Mouse (Mus musculus): ENCODE results near the gene Wdr27. TPM values are rescaled to one million over a fixed set of nuclear protein-coding genes. Genes with fewer than 3 reads are reported as not detected.

Gene Wdr27
- polyA plus RNA-seq, 1 experiment from 2014 or later, result 6.2 TPM

GRCm38 (mm10) chr17:14824938-14825337, 118.0 kb downstream of the Wdr27 start:
- no peaks in the 10 kb centered on the region for H3K27me3 ChIP-seq (ENCODE audit: control insufficient read depth, insufficient read depth, low read length)
- 66% methylated on average over 5 of the region's 5 CpGs for WGBS
- no peak overlapping the region for H3K27ac ChIP-seq (ENCODE audit: low read length)
- no peaks in the 10 kb centered on the region for H3K9me3 ChIP-seq (ENCODE audit: control insufficient read depth, low read depth, low read length)
- no peak for ATAC-seq (ENCODE audit: insufficient number of reproducible peaks, insufficient read depth, low FRiP score, low read depth)
- H3K4me3 ChIP-seq (ENCODE audit: low read depth, low read length), result no peak overlapping the region
- no peaks in the 10 kb centered on the region for H3K36me3 ChIP-seq (ENCODE audit: control insufficient read depth, insufficient read depth, low read length)
- H3K4me2 ChIP-seq (replicated peaks; ENCODE audit: low read depth, low read length), result no peak overlapping the region
- no peaks in the 10 kb centered on the region for H3K4me1 ChIP-seq (ENCODE audit: control insufficient read depth, insufficient read depth, low read length)
- H3K9ac ChIP-seq (replicated peaks; ENCODE audit: low read depth, low read length), result no peak overlapping the region

- H3K4me3 ChIP-seq (ENCODE audit: low read depth, low read length), result no peak overlapping the region
- H3K4me1 ChIP-seq (ENCODE audit: control insufficient read depth, insufficient read depth, low read length), result no peaks in the 10 kb centered on the region
- no peak overlapping the region for H3K9ac ChIP-seq (replicated peaks; ENCODE audit: low read depth, low read length)
- WGBS, result 77% methylated on average over 2 of the region's 2 CpGs
- no peaks in the 10 kb centered on the region for H3K9me3 ChIP-seq (ENCODE audit: control insufficient read depth, low read depth, low read length)
- ATAC-seq (ENCODE audit: insufficient number of reproducible peaks, insufficient read depth, low FRiP score, low read depth), result no peak
- H3K27ac ChIP-seq (ENCODE audit: low read length), result no peak overlapping the region
- H3K36me3 ChIP-seq (ENCODE audit: control insufficient read depth, insufficient read depth, low read length), result no peaks in the 10 kb centered on the region
- no peaks in the 10 kb centered on the region for H3K27me3 ChIP-seq (ENCODE audit: control insufficient read depth, insufficient read depth, low read length)
- no peak overlapping the region for H3K4me2 ChIP-seq (replicated peaks; ENCODE audit: low read depth, low read length)
Observed at GRCm38 (mm10) chr17:14817975-14818374, 125.0 kb downstream of the Wdr27 start.

- 80% methylated on average over 3 of the region's 3 CpGs for WGBS
- Histone ChIP-seq H3K9me3 (ENCODE audit: control insufficient read depth, low read depth, low read length) (no peaks in the 10 kb centered on the region), H3K27me3 (ENCODE audit: control insufficient read depth, insufficient read depth, low read length) (no peaks in the 10 kb centered on the region), H3K9ac (replicated peaks; ENCODE audit: low read depth, low read length) (no peak overlapping the region), H3K4me3 (ENCODE audit: low read depth, low read length) (no peak overlapping the region), H3K27ac (ENCODE audit: low read length) (no peak overlapping the region), H3K36me3 (ENCODE audit: control insufficient read depth, insufficient read depth, low read length) (no peaks in the 10 kb centered on the region), H3K4me1 (ENCODE audit: control insufficient read depth, insufficient read depth, low read length) (no peaks in the 10 kb centered on the region), H3K4me2 (replicated peaks; ENCODE audit: low read depth, low read length) (no peak overlapping the region)
- no peak for ATAC-seq (ENCODE audit: insufficient number of reproducible peaks, insufficient read depth, low FRiP score, low read depth)
Observed at GRCm38 (mm10) chr17:14816107-14816506, 126.9 kb downstream of the Wdr27 start.

- H3K36me3 ChIP-seq (ENCODE audit: control insufficient read depth, insufficient read depth, low read length), result no peaks in the 10 kb centered on the region
- no peak overlapping the region for H3K27ac ChIP-seq (ENCODE audit: low read length)
- no peak overlapping the region for H3K9ac ChIP-seq (replicated peaks; ENCODE audit: low read depth, low read length)
- H3K9me3 ChIP-seq (ENCODE audit: control insufficient read depth, low read depth, low read length), result no peaks in the 10 kb centered on the region
- ATAC-seq (ENCODE audit: insufficient number of reproducible peaks, insufficient read depth, low FRiP score, low read depth), result no peak
- no peaks in the 10 kb centered on the region for H3K27me3 ChIP-seq (ENCODE audit: control insufficient read depth, insufficient read depth, low read length)
- 67% methylated on average over 5 of the region's 5 CpGs for whole genome bisulfite sequencing
- no peak overlapping the region for H3K4me3 ChIP-seq (ENCODE audit: low read depth, low read length)
- no peak overlapping the region for H3K4me2 ChIP-seq (replicated peaks; ENCODE audit: low read depth, low read length)
- H3K4me1 ChIP-seq (ENCODE audit: control insufficient read depth, insufficient read depth, low read length), result no peaks in the 10 kb centered on the region
Observed at GRCm38 (mm10) chr17:14815304-14815703, 127.7 kb downstream of the Wdr27 start.

- ATAC-seq (ENCODE audit: insufficient number of reproducible peaks, insufficient read depth, low FRiP score, low read depth), result no peak
- Histone ChIP-seq H3K27me3 (ENCODE audit: control insufficient read depth, insufficient read depth, low read length) (no peaks in the 10 kb centered on the region), H3K36me3 (ENCODE audit: control insufficient read depth, insufficient read depth, low read length) (no peaks in the 10 kb centered on the region), H3K9ac (replicated peaks; ENCODE audit: low read depth, low read length) (no peak overlapping the region), H3K9me3 (ENCODE audit: control insufficient read depth, low read depth, low read length) (no peaks in the 10 kb centered on the region), H3K4me3 (ENCODE audit: low read depth, low read length) (no peak overlapping the region), H3K27ac (ENCODE audit: low read length) (no peak overlapping the region), H3K4me1 (ENCODE audit: control insufficient read depth, insufficient read depth, low read length) (no peaks in the 10 kb centered on the region), H3K4me2 (replicated peaks; ENCODE audit: low read depth, low read length) (no peak overlapping the region)
- WGBS, result 73% methylated on average over 6 of the region's 6 CpGs
Observed at GRCm38 (mm10) chr17:14812631-14813030, 130.3 kb downstream of the Wdr27 start.

GRCm38 (mm10) chr17:14812033-14812432, 130.9 kb downstream of the Wdr27 start:
- Histone ChIP-seq H3K27me3 (ENCODE audit: control insufficient read depth, insufficient read depth, low read length) (no peaks in the 10 kb centered on the region), H3K4me1 (ENCODE audit: control insufficient read depth, insufficient read depth, low read length) (no peaks in the 10 kb centered on the region), H3K9ac (replicated peaks; ENCODE audit: low read depth, low read length) (no peak overlapping the region), H3K4me3 (ENCODE audit: low read depth, low read length) (no peak overlapping the region), H3K9me3 (ENCODE audit: control insufficient read depth, low read depth, low read length) (no peaks in the 10 kb centered on the region), H3K36me3 (ENCODE audit: control insufficient read depth, insufficient read depth, low read length) (no peaks in the 10 kb centered on the region), H3K4me2 (replicated peaks; ENCODE audit: low read depth, low read length) (no peak overlapping the region), H3K27ac (ENCODE audit: low read length) (no peak overlapping the region)
- no peak for ATAC-seq (ENCODE audit: insufficient number of reproducible peaks, insufficient read depth, low FRiP score, low read depth)
- WGBS, result 78% methylated on average over 8 of the region's 8 CpGs

- ATAC-seq (ENCODE audit: insufficient number of reproducible peaks, insufficient read depth, low FRiP score, low read depth), result no peak
- 94% methylated on average over 7 of the region's 7 CpGs for WGBS
Observed at GRCm38 (mm10) chr17:14806808-14807207, 136.2 kb downstream of the Wdr27 start.

GRCm38 (mm10) chr17:14799243-14799642, 143.7 kb downstream of the Wdr27 start:
- Histone ChIP-seq H3K27me3 (ENCODE audit: control insufficient read depth, insufficient read depth, low read length) (no peaks in the 10 kb centered on the region), H3K9ac (replicated peaks; ENCODE audit: low read depth, low read length) (no peak overlapping the region), H3K4me3 (ENCODE audit: low read depth, low read length) (no peak overlapping the region), H3K27ac (ENCODE audit: low read length) (no peak overlapping the region), H3K4me2 (replicated peaks; ENCODE audit: low read depth, low read length) (no peak overlapping the region), H3K9me3 (ENCODE audit: control insufficient read depth, low read depth, low read length) (no peaks in the 10 kb centered on the region), H3K4me1 (ENCODE audit: control insufficient read depth, insufficient read depth, low read length) (no peaks in the 10 kb centered on the region), H3K36me3 (ENCODE audit: control insufficient read depth, insufficient read depth, low read length) (no peaks in the 10 kb centered on the region)
- no peak for ATAC-seq (ENCODE audit: insufficient number of reproducible peaks, insufficient read depth, low FRiP score, low read depth)
- 84% methylated on average over 4 of the region's 4 CpGs for WGBS

More at GRCm38 (mm10) chr17:14806808-14807207, 136.2 kb downstream of the Wdr27 start:
- H3K9ac ChIP-seq (replicated peaks; ENCODE audit: low read depth, low read length), result no peak overlapping the region
- no peak overlapping the region for H3K4me3 ChIP-seq (ENCODE audit: low read depth, low read length)
- H3K9me3 ChIP-seq (ENCODE audit: control insufficient read depth, low read depth, low read length), result no peaks in the 10 kb centered on the region
- H3K4me1 ChIP-seq (ENCODE audit: control insufficient read depth, insufficient read depth, low read length), result no peaks in the 10 kb centered on the region
- H3K27me3 ChIP-seq (ENCODE audit: control insufficient read depth, insufficient read depth, low read length), result no peaks in the 10 kb centered on the region
- H3K36me3 ChIP-seq (ENCODE audit: control insufficient read depth, insufficient read depth, low read length), result no peaks in the 10 kb centered on the region
- H3K27ac ChIP-seq (ENCODE audit: low read length), result no peak overlapping the region
- H3K4me2 ChIP-seq (replicated peaks; ENCODE audit: low read depth, low read length), result no peak overlapping the region

- H3K9ac ChIP-seq (replicated peaks; ENCODE audit: low read depth, low read length), result no peak overlapping the region
- H3K4me1 ChIP-seq (ENCODE audit: control insufficient read depth, insufficient read depth, low read length), result no peaks in the 10 kb centered on the region
- H3K27me3 ChIP-seq (ENCODE audit: control insufficient read depth, insufficient read depth, low read length), result no peaks in the 10 kb centered on the region
- H3K36me3 ChIP-seq (ENCODE audit: control insufficient read depth, insufficient read depth, low read length), result no peaks in the 10 kb centered on the region
- no peak overlapping the region for H3K4me2 ChIP-seq (replicated peaks; ENCODE audit: low read depth, low read length)
- H3K27ac ChIP-seq (ENCODE audit: low read length), result no peak overlapping the region
- no peak for ATAC-seq (ENCODE audit: insufficient number of reproducible peaks, insufficient read depth, low FRiP score, low read depth)
- 90% methylated on average over 4 of the region's 4 CpGs for WGBS
- H3K9me3 ChIP-seq (ENCODE audit: control insufficient read depth, low read depth, low read length), result no peaks in the 10 kb centered on the region
- H3K4me3 ChIP-seq (ENCODE audit: low read depth, low read length), result no peak overlapping the region
Observed at GRCm38 (mm10) chr17:14795074-14795473, 147.9 kb downstream of the Wdr27 start.

Data from stomach, embryonic 14.5 days (tissue).